Mouse (Mus musculus) urinary bladder, postnatal 10 days (tissue): Measurements from ENCODE around the gene Zdhhc11.
"Not testable (repeated sequence)": the region's sequence is repeated elsewhere in the genome, so short reads cannot be mapped to it uniquely, and the experiment has no call there.

Experiments
- DNase-seq: peaks from one replicate; pipeline ENCODE4 v3.0.0; 2022; ENCODE audit warnings: low spot score

Gene Zdhhc11

GRCm38 (mm10) chr13:74006881-74007280, 43.2 kb downstream of the Zdhhc11 start:
- DNase-seq: not testable (repeated sequence)

GRCm38 (mm10) chr13:74008216-74008615, 44.6 kb downstream of the Zdhhc11 start:
- not testable (repeated sequence) for DNase-seq

DNA sequence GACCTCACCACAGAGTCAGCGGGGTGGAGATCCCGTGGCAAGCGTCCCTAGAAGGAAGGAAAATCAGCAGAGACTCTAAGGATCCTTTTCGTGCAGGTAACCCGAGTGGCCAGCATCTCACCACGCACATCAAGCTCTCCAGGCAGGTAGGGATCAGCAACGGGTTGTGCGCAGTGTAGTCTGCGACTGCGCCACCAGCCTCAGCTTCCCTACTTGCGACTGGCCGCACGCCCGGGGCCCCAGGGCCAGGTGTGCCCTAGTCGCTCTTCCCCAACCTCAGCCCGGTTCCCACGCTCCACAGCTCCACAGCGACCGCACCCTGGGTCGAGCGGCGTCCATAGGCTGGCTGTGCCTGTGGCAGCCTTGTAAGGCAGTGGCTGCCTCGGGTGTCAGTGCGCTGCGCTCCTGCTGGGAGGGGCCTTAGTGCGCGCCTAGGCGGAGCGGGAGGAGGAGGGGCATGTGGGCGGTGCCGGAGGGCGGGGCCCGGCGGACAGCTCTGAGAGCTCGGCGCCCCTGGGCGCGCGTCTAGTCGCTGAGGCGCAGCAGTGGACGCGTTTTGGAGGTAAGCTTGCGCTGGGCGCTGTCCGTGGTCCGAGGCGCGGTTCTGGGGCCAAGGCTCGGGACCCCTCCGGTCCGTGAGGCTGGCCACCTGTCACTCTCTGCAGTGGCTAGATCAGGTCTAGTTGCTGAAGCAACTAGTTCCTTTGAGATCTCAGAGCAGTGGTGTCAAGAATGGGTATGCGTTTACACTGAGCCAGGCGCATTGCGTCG, 45.5 kb downstream of the Zdhhc11 start, which contains the start of gene Tppp:
Gene Tppp (plus strand): TSS at position 460 of the 771 bp plus-strand sequence.
- peak; percentile 79 for DNase-seq

- DNase-seq: peak; percentile 27
These were observed 46.4 kb downstream of the Zdhhc11 start for GRCm38 (mm10) chr13:74009791-74010614.

- DNase-seq: no peak
These were observed 47.0 kb downstream of the Zdhhc11 start for GRCm38 (mm10) chr13:74010678-74011077.

DNA sequence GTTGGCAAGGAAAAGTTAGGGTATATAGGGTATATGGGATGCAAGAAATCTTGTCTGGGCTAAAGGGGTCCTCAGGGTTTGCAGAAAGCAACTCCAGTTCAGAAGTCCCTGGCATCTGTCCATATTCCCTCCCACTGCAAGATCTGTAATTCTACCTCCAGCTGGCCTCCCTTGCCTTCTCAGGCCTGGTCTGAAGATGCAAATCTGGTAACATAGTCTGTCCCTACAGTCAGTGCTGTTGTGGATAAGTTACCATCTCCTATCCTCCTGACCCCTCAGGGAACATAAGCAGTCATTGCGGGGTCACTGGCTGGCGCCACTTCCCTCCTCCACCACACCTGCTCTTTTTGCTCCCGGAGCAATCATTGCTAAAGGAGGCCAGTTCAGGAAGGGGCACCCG, 52.3 kb downstream of the Zdhhc11 start:
- DNase-seq: no peak

- DNase-seq: no peak
These were observed 53.8 kb downstream of the Zdhhc11 start for GRCm38 (mm10) chr13:74017426-74017825.

DNA sequence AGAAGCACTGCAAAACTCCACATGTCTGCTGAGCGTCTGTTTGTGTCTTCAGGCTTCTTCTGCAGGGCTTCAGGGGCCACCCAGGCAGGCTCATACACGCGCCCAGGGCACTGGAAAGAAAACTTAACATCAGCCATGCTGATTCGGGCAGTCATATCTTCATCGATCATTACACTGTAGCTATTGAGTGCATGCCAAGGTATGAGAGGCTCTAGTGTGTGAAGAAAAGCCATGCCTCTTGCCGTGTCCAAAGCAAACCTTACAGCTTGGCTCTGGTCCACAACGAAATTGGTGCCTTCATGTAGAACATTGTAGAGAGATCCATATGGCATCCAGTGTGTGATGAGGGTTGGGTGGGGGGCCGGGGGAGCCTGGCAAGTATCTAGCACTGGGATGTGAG, 55.4 kb downstream of the Zdhhc11 start:
- DNase-seq: not testable (repeated sequence)

- no peak for DNase-seq
These were observed 61.8 kb downstream of the Zdhhc11 start for GRCm38 (mm10) chr13:74025151-74026081.

GRCm38 (mm10) chr13:74026215-74026614, 62.6 kb downstream of the Zdhhc11 start:
- DNase-seq: no peak

DNA sequence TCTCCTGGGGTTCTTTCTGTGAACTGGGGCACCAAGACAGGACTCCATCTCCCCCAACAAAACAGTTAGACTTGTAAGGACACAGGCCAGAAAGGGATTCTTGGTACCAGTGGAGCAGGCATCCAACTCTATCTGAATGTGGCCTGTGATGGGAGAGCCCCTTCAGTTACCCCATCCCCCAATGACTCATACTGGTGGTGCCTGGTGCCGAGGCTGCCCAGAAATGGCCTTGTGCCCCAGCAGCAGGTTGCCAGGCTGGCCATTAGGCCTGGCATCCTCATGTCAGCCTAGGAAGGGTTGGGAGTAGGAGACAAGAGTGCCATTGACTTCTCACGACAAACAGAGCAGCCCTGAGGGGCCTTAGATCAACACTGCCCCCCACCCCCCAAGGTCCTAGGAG, 64.5 kb downstream of the Zdhhc11 start:
- no peak for DNase-seq

GRCm38 (mm10) chr13:74029013-74029412, 65.4 kb downstream of the Zdhhc11 start:
- DNase-seq: no peak

DNA sequence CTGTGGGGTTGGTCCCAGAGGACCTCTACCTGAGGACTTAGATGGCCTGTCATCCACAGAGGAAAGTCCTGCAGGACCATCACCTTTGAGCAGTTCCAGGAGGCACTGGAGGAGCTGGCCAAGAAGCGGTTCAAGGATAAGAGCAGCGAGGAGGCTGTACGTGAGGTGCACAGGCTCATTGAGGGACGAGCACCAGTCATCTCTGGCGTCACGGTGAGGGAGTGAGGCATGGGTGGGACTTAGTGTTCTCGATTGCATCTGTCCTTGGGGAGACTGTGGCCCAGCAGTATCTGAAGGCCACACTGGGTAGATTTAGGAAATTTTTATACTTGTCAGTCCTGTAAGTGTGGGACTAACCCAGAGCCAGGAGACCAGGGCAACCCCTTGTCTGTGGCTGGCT, 67.0 kb downstream of the Zdhhc11 start:
- DNase-seq: no peak

- DNase-seq: no peak
These were observed 67.5 kb downstream of the Zdhhc11 start for GRCm38 (mm10) chr13:74031133-74031532.

GRCm38 (mm10) chr13:74034756-74035155, 71.1 kb downstream of the Zdhhc11 start:
- DNase-seq: no peak

DNA sequence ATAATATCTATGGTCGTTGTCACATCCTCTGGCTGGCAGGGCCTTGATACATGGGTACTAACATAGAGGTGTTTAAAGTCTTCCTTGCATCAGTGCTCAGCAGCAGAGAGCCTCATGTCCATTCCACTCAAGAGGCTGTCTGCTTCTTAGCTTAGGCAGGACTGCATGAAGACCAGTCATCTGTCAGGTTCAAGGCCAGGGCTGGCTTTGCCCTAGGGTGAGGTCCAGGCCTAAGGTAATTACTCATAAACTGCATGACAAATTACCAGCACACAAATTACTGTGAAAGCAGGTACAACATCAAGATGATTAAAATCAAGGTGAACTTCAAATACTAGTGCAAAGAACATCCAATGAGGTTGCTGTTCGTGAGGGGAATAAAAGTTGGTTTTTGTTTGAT, 72.1 kb downstream of the Zdhhc11 start:
- no peak for DNase-seq

- no peak for DNase-seq
These were observed 76.3 kb downstream of the Zdhhc11 start for GRCm38 (mm10) chr13:74039926-74040325.
